20 mouse cellular contexts compared by ENCODE assay signal in the genomic region with DNA sequence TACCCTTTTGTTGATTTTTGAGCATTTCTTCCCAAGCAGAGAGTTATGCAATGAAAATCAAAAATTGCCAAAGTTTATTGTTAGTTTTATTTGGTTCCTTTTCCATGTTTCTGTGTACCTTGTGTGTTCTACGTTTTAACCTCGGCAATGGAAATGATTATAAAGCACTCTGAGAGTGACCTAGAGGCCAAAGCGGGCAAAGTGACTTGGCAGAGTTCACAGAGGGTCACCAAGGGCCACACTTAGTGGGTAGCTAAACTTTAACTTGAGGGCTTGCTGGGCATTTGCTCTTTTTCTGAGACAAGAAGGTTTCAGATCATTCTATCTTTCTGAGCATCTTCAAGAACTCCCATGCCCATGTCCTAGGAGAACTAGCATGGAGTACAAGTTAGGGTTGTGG. TPM values are rescaled to one million over a fixed set of nuclear protein-coding genes. Genes with fewer than 3 reads are reported as not detected.
A peak's percentile ranks its signal among the peaks of the same experiment; 100 is the strongest.
DNase-seq lines count a peak whose midpoint lies in the region; ATAC-seq lines count a peak whose summit lies in the region.
"Had no signal": no experiment of that assay in that cellular context is flagged by ENCODE, and none has a peak within 500 bp of the region (broad histone marks: within the 10 kb centered on the region; RNA-seq: fewer than 3 reads in every experiment).

No protein-coding gene starts in this region.

- no peak overlapping the region for H3K4me2 ChIP-seq in midbrain, embryonic 11.5 days
- no peak overlapping the region for H3K4me2 ChIP-seq in midbrain, embryonic 15.5 days
- H3K4me2 ChIP-seq: forebrain, embryonic 13.5 days; heart, embryonic 13.5 days had no signal

- no peaks in the 10 kb centered on the region for H3K9me3 ChIP-seq in midbrain, embryonic 11.5 days (ENCODE audit: control insufficient read depth, low read length)
- H3K9me3 ChIP-seq in midbrain, embryonic 15.5 days = no peaks in the 10 kb centered on the region
- H3K9me3 ChIP-seq: forebrain, embryonic 13.5 days; heart, embryonic 13.5 days had no signal

- no peak for ATAC-seq in midbrain, embryonic 11.5 days (ENCODE audit: low FRiP score)
- ATAC-seq in midbrain, embryonic 15.5 days (replicated peaks) = no peak
- ATAC-seq: activated CD4-positive, CD25-positive, alpha-beta regulatory T cell, adult 4 months; forebrain, embryonic 13.5 days; forebrain, postnatal 0 days; hindbrain, embryonic 16.5 days; Patski had no signal

- 93% methylated on average over 3 of the region's 3 CpGs for WGBS in midbrain, embryonic 11.5 days
- 86% methylated on average over 3 of the region's 3 CpGs for WGBS in midbrain, embryonic 15.5 days

- peaks cover 7% of the 10 kb centered on the region for H3K36me3 ChIP-seq in midbrain, embryonic 11.5 days (ENCODE audit: control insufficient read depth, insufficient read depth, low read length)
- no peaks in the 10 kb centered on the region for H3K36me3 ChIP-seq in midbrain, embryonic 15.5 days (replicated peaks)

- no peaks in the 10 kb centered on the region for H3K4me1 ChIP-seq in midbrain, embryonic 11.5 days (ENCODE audit: control insufficient read depth, insufficient read depth, low read length)
- H3K4me1 ChIP-seq in midbrain, embryonic 15.5 days = no peaks in the 10 kb centered on the region
- H3K4me1 ChIP-seq: forebrain, embryonic 13.5 days; heart, embryonic 13.5 days had no signal

- no peak overlapping the region for H3K27ac ChIP-seq in midbrain, embryonic 11.5 days (ENCODE audit: low read depth, low read length)
- no peak overlapping the region for H3K27ac ChIP-seq in midbrain, embryonic 15.5 days
- H3K27ac ChIP-seq: forebrain, embryonic 13.5 days; heart, embryonic 13.5 days had no signal

- H3K9ac ChIP-seq in midbrain, embryonic 11.5 days (ENCODE audit: low read length) = no peak overlapping the region
- H3K9ac ChIP-seq in midbrain, embryonic 15.5 days = no peak overlapping the region
- H3K9ac ChIP-seq: forebrain, embryonic 13.5 days; forebrain, postnatal 0 days; heart, embryonic 13.5 days had no signal

- no peak overlapping the region for H3K4me3 ChIP-seq in midbrain, embryonic 11.5 days (ENCODE audit: low read depth, low read length)
- H3K4me3 ChIP-seq in midbrain, embryonic 15.5 days = no peak overlapping the region
- H3K4me3 ChIP-seq: forebrain, embryonic 13.5 days; heart, embryonic 13.5 days had no signal

- peak; percentile 79 for DNase-seq in heart, adult 11 months
- DNase-seq in heart, adult 18-20 months = no peak
- peak; percentile 76 for DNase-seq in kidney, adult 9 months
- DNase-seq in kidney, postnatal 4 days = no peak
- DNase-seq in midbrain, embryonic 11.5 days (ENCODE audit: low spot score, missing footprints) = peak; percentile 75
- DNase-seq: adrenal gland, adult 2 months; adrenal gland, postnatal 25 days; cerebellum, adult 18-20 months; cerebellum, adult 9-11 months; cerebellum, postnatal 36 days; forebrain, postnatal 0 days; gastrocnemius, postnatal 14 days; heart, postnatal 36 days had no signal

- H3K27me3 ChIP-seq in midbrain, embryonic 11.5 days (ENCODE audit: control insufficient read depth, insufficient read depth, low read length) = no peaks in the 10 kb centered on the region
- no peaks in the 10 kb centered on the region for H3K27me3 ChIP-seq in midbrain, embryonic 15.5 days (replicated peaks)
- H3K27me3 ChIP-seq: CH12.LX; forebrain, embryonic 13.5 days; heart, embryonic 13.5 days; Patski had no signal

RNA-seq across cellular contexts. Expression of gene Kmt2e, which starts 37.5 kb away (rescaled TPM):
- total RNA-seq in heart, adult 18-20 months (2021) = 10 to 100 TPM; 40.6 to 45.0 TPM
- 110 and 115 TPM in 2 replicates for polyA plus RNA-seq in midbrain, embryonic 11.5 days (2014; fragmentation: Nextera tagmentation; extraction: Ambion mirVana)
- 181 and 182 TPM in 2 replicates for polyA plus RNA-seq in midbrain, embryonic 15.5 days (2015; fragmentation: Nextera tagmentation; extraction: Ambion mirVana)

Comparison
In these comparisons a context has a peak if more than half of its experiments do, and no peak if none do; other contexts are left out.
1. DNase-seq: peak in heart, adult 11 months (single experiment), kidney, adult 9 months (single experiment) and midbrain, embryonic 11.5 days (single experiment); none in heart, adult 18-20 months (0 of 2) and kidney, postnatal 4 days (0 of 2).